8 mouse cellular contexts compared by ENCODE assay signal in genomic region chr11:80208465-80208859, GRCm38 (mm10). TPM values are rescaled to one million over a fixed set of nuclear protein-coding genes. Genes with fewer than 3 reads are reported as not detected.
DNase-seq lines count a peak whose midpoint lies in the region; ATAC-seq lines count a peak whose summit lies in the region.

No protein-coding gene starts in this region.

- H3K4me1 ChIP-seq in kidney, embryonic 15.5 days, result peaks cover 16% of the 10 kb centered on the region
- peaks cover 11% of the 10 kb centered on the region for H3K4me1 ChIP-seq in forebrain, embryonic 10.5 days
- peaks cover 2% of the 10 kb centered on the region for H3K4me1 ChIP-seq in limb, embryonic 11.5 days (ENCODE audit: control insufficient read depth, insufficient read depth, low read length)
- peaks cover 7% of the 10 kb centered on the region for H3K4me1 ChIP-seq in neural tube, embryonic 12.5 days

- WGBS in kidney, embryonic 15.5 days, result 36% methylated on average over 7 of the region's 7 CpGs
- 36% methylated on average over 7 of the region's 7 CpGs for WGBS in forebrain, embryonic 10.5 days
- 35% methylated on average over 7 of the region's 7 CpGs for WGBS in limb, embryonic 11.5 days
- 39% methylated on average over 7 of the region's 7 CpGs for WGBS in neural tube, embryonic 12.5 days

- H3K9ac ChIP-seq in kidney, embryonic 15.5 days, result no peak overlapping the region; the same call in 1 of the 2 replicates
- no peak overlapping the region for H3K9ac ChIP-seq in limb, embryonic 11.5 days (ENCODE audit: low read length)
- peak overlapping the region; percentile 95 for H3K9ac ChIP-seq in neural tube, embryonic 12.5 days

- H3K9me3 ChIP-seq in kidney, embryonic 15.5 days (replicated peaks), result no peaks in the 10 kb centered on the region
- no peaks in the 10 kb centered on the region for H3K9me3 ChIP-seq in forebrain, embryonic 10.5 days
- no peaks in the 10 kb centered on the region for H3K9me3 ChIP-seq in limb, embryonic 11.5 days (ENCODE audit: control insufficient read depth, low read length)
- H3K9me3 ChIP-seq in neural tube, embryonic 12.5 days, result no peaks in the 10 kb centered on the region

- no peak overlapping the region for H3K27ac ChIP-seq in kidney, embryonic 15.5 days
- no peak overlapping the region for H3K27ac ChIP-seq in forebrain, embryonic 10.5 days
- no peak overlapping the region for H3K27ac ChIP-seq in limb, embryonic 11.5 days (replicated peaks; ENCODE audit: low read depth, low read length)
- no peak overlapping the region for H3K27ac ChIP-seq in neural tube, embryonic 12.5 days

- H3K36me3 ChIP-seq in kidney, embryonic 15.5 days, result peaks cover 5% of the 10 kb centered on the region
- H3K36me3 ChIP-seq in forebrain, embryonic 10.5 days (replicated peaks), result peaks cover 17% of the 10 kb centered on the region
- no peaks in the 10 kb centered on the region for H3K36me3 ChIP-seq in limb, embryonic 11.5 days (ENCODE audit: control insufficient read depth, insufficient read depth, low read length)
- peaks cover 3% of the 10 kb centered on the region; the same call in 1 of the 2 replicates for H3K36me3 ChIP-seq in neural tube, embryonic 12.5 days

- H3K4me3 ChIP-seq in kidney, embryonic 15.5 days (replicated peaks), result peak overlapping the region; percentile 74
- H3K4me3 ChIP-seq in forebrain, embryonic 10.5 days, result peak overlapping the region; percentile 94
- no peak overlapping the region; the same call in 1 of the 2 replicates for H3K4me3 ChIP-seq in limb, embryonic 11.5 days (ENCODE audit: low read depth, low read length)
- H3K4me3 ChIP-seq in neural tube, embryonic 12.5 days, result no peak overlapping the region

- peak overlapping the region; percentile 68; the same call in 1 of the 2 replicates for H3K4me2 ChIP-seq in kidney, embryonic 15.5 days
- H3K4me2 ChIP-seq in limb, embryonic 11.5 days (ENCODE audit: low read depth, severe bottlenecking), result peak overlapping the region; percentile 46; the same call in 1 of the 2 replicates
- H3K4me2 ChIP-seq in neural tube, embryonic 12.5 days (replicated peaks), result peak overlapping the region; percentile 67; the same call in 1 of the 2 replicates

- DNase-seq in kidney, postnatal 14 days, result no peak
- no peak for DNase-seq in forebrain, embryonic 10.5 days (ENCODE audit: extremely low spot score, low spot score)
- no peak for DNase-seq in limb, embryonic 11.5 days (ENCODE audit: low spot score)
- DNase-seq in urinary bladder, adult 18-20 months (ENCODE audit: low spot score in 2 of 2), result no peak
- DNase-seq in kidney, postnatal 10 days, result no peak
- no peak for DNase-seq in thymus, postnatal 14 days

- peak; percentile 20; the same call in 1 of the 2 replicates for ATAC-seq in kidney, embryonic 15.5 days (replicated peaks; ENCODE audit: low FRiP score)
- ATAC-seq in limb, embryonic 11.5 days (ENCODE audit: insufficient number of reproducible peaks, low FRiP score, low TSS enrichment, low read depth), result peak; percentile 51; the same call in 1 of the 2 replicates
- ATAC-seq in neural tube, embryonic 12.5 days (ENCODE audit: low FRiP score, low read depth), result peak; percentile 57

- no peaks in the 10 kb centered on the region for H3K27me3 ChIP-seq in kidney, embryonic 15.5 days
- no peaks in the 10 kb centered on the region for H3K27me3 ChIP-seq in forebrain, embryonic 10.5 days (ENCODE audit: poor library complexity, severe bottlenecking)
- H3K27me3 ChIP-seq in limb, embryonic 11.5 days (ENCODE audit: control insufficient read depth, insufficient read depth, low read length), result no peaks in the 10 kb centered on the region
- no peaks in the 10 kb centered on the region for H3K27me3 ChIP-seq in neural tube, embryonic 12.5 days (replicated peaks)

RNA-seq across cellular contexts. Expression of gene Rhot1, which starts 0.4 kb away (rescaled TPM):
- polyA plus RNA-seq in kidney, embryonic 15.5 days (2015; fragmentation: Nextera tagmentation; extraction: Ambion mirVana), result 53.3 and 54.8 TPM in 2 replicates
- 50.4 and 53.3 TPM in 2 replicates for polyA plus RNA-seq in forebrain, embryonic 10.5 days (2016; fragmentation: Nextera tagmentation; extraction: Ambion mirVana)
- 55.7 and 59.1 TPM in 2 replicates for polyA plus RNA-seq in limb, embryonic 11.5 days (2014; fragmentation: Nextera tagmentation; extraction: Ambion mirVana)
- 70.9 and 72.1 TPM in 2 replicates for polyA plus RNA-seq in neural tube, embryonic 12.5 days (2016; fragmentation: Nextera tagmentation; extraction: Ambion mirVana)

RNA-seq across cellular contexts. Expression of gene Rnf135, which starts 24.8 kb away (rescaled TPM):
- 10.1 and 11.6 TPM in 2 replicates for polyA plus RNA-seq in kidney, embryonic 15.5 days (2015; fragmentation: Nextera tagmentation; extraction: Ambion mirVana)
- 4.0 and 4.5 TPM in 2 replicates for polyA plus RNA-seq in forebrain, embryonic 10.5 days (2016; fragmentation: Nextera tagmentation; extraction: Ambion mirVana)
- 2.8 and 3.8 TPM in 2 replicates for polyA plus RNA-seq in limb, embryonic 11.5 days (2014; fragmentation: Nextera tagmentation; extraction: Ambion mirVana)
- 3.0 and 3.2 TPM in 2 replicates for polyA plus RNA-seq in neural tube, embryonic 12.5 days (2016; fragmentation: Nextera tagmentation; extraction: Ambion mirVana)

RNA-seq across cellular contexts. Expression of gene Adap2, which starts 54.6 kb away (rescaled TPM):
- polyA plus RNA-seq in kidney, embryonic 15.5 days (2015; fragmentation: Nextera tagmentation; extraction: Ambion mirVana), result 2.3 and 2.7 TPM in 2 replicates
- 0.73 and 0.77 TPM in 2 replicates for polyA plus RNA-seq in forebrain, embryonic 10.5 days (2016; fragmentation: Nextera tagmentation; extraction: Ambion mirVana)
- 0.67 and 0.68 TPM in 2 replicates for polyA plus RNA-seq in limb, embryonic 11.5 days (2014; fragmentation: Nextera tagmentation; extraction: Ambion mirVana)
- polyA plus RNA-seq in neural tube, embryonic 12.5 days (2016; fragmentation: Nextera tagmentation; extraction: Ambion mirVana), result 2.5 and 2.9 TPM in 2 replicates

Comparison
In these comparisons a context has a peak if more than half of its experiments do, and no peak if none do; other contexts are left out.
1. H3K4me3 ChIP-seq: peak in kidney, embryonic 15.5 days (single experiment) and forebrain, embryonic 10.5 days (single experiment); none in limb, embryonic 11.5 days (single experiment) and neural tube, embryonic 12.5 days (single experiment).
2. Peak in every context shown above with its lines, with median percentiles within 50 percentile points of each other: ATAC-seq and H3K4me2 ChIP-seq.